Mouse (Mus musculus): ENCODE measurements around the gene Platr17.
"Not testable (repeated sequence)": the region's sequence is repeated elsewhere in the genome, so short reads cannot be mapped to it uniquely, and the experiment has no call there.

- TF ChIP-seq CTCF (IDR thresholded peaks at IDR 0.05; ENCODE audit: low read depth, low read length) = peak; percentile 39
- TF ChIP-seq POLR2A (IDR thresholded peaks at IDR 0.05; ENCODE audit: extremely low read depth, insufficient read depth, low read length) = not testable (repeated sequence)
These were observed 29.1 kb upstream of the Platr17 start for GRCm38 (mm10) chr17:33875797-33876196.
